Mouse (Mus musculus): ENCODE results near the gene Sh3bp5. TPM values are rescaled to one million over a fixed set of nuclear protein-coding genes. Genes with fewer than 3 reads are reported as not detected.

The Sh3bp5 gene
- polyA plus RNA-seq, 1 experiment = 8.7 TPM

DNA sequence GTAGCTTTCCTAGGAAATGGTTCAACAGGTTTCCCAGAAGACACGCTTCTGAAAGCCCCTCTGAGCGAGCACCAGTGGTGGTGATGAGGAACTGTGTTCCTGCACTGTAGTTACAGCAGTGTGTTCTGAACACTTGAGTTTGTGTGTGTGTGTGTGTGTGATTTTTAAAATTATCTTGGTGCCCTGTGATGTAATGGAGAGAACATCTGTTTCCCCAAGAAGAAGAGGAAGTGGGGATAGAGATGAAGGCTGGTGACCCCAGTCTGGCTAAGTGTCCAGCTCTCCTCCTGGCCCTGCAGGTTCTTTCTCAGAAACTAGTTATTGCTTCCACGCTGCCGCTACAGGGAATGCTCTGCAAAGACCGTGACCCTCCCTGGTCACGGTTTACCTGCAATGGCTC lies 61.5 kb downstream of the Sh3bp5 start:
- TF ChIP-seq USF1 (IDR thresholded peaks at IDR 0.05; ENCODE audit: low read depth) = no peak
- TF ChIP-seq MAX (IDR thresholded peaks at IDR 0.05) = no peak
- no peak for TF ChIP-seq CEBPB (IDR thresholded peaks at IDR 0.05; ENCODE audit: low read depth)
- TF ChIP-seq CTCF (IDR thresholded peaks at IDR 0.05; ENCODE audit: control insufficient read depth, insufficient read depth, insufficient read length) = no peak
- no peak for TF ChIP-seq MYOG (IDR thresholded peaks at IDR 0.05; ENCODE audit: control insufficient read depth, extremely low read depth, insufficient read length)
- TF ChIP-seq FOSL1 (IDR thresholded peaks at IDR 0.05; ENCODE audit: insufficient read depth, low read length, poor library complexity, severe bottlenecking) = no peak
- TF ChIP-seq MYOD1 (IDR thresholded peaks at IDR 0.05; ENCODE audit: control insufficient read depth, insufficient read length, low read depth) = no peak
- Histone ChIP-seq H3K36me3 (ENCODE audit: control insufficient read depth, insufficient read depth) (peaks cover 69% of the 10 kb centered on the region), H3ac (ENCODE audit: control insufficient read depth, insufficient read length, low read depth) (no peak overlapping the region), H3K79me2 (ENCODE audit: control insufficient read depth, insufficient read depth) (no peaks in the 10 kb centered on the region), H3K4me3 (ENCODE audit: insufficient read depth, poor library complexity, severe bottlenecking) (no peak overlapping the region), H3K27me3 (ENCODE audit: control insufficient read depth, insufficient read depth, insufficient read length) (no peaks in the 10 kb centered on the region), H3K79me3 (ENCODE audit: low read depth) (no peaks in the 10 kb centered on the region)

DNA sequence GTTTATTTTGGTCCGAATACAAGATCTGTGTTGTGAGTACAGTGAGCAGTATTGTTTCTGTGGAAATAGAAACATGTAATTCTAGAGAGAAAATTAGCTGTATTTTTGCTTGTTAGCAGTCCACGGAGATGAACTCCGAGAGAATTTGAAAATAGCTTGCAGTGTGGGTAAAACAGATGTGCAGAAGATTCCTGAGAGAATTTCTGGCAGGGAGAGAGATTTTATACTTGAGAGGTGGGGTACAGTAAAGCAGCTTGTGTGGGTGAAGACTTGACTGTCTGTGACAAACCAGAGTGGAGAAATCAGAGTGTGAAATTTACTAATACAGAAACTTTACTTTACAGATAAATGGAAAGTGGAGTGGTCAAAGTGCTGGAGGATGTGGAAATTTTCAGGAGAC lies 66.5 kb downstream of the Sh3bp5 start:
- no peaks in the 10 kb centered on the region for H3K79me3 ChIP-seq (ENCODE audit: low read depth)
- H3K79me2 ChIP-seq (ENCODE audit: control insufficient read depth, insufficient read depth) = no peaks in the 10 kb centered on the region
- peaks cover 63% of the 10 kb centered on the region for H3K36me3 ChIP-seq (ENCODE audit: control insufficient read depth, insufficient read depth)
- no peak overlapping the region for H3K4me3 ChIP-seq (ENCODE audit: insufficient read depth, poor library complexity, severe bottlenecking)
- TF ChIP-seq USF1 (IDR thresholded peaks at IDR 0.05; ENCODE audit: low read depth) = no peak
- TF ChIP-seq MAX (IDR thresholded peaks at IDR 0.05) = no peak
- H3ac ChIP-seq (ENCODE audit: control insufficient read depth, insufficient read length, low read depth) = no peak overlapping the region
- H3K27me3 ChIP-seq (ENCODE audit: control insufficient read depth, insufficient read depth, insufficient read length) = no peaks in the 10 kb centered on the region

DNA sequence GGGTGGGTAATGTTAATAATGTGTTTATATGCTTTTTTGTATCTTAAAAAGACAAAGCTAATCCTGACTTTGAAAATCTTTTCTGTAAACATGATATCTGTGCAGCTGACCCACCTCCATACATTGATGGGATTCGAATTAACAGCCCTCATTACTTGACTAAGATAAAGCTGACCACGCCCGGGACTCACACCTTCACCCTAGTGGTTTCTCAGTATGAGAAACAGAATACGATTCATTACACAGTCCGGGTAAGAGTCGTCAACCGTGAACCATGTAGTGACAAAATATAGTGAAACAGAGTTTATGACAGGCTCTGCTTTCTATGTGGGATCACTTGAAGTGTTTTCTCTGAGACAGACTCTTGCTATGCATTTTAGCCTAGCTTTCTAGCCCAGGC lies 67.9 kb downstream of the Sh3bp5 start:
- no peak for TF ChIP-seq MAX (IDR thresholded peaks at IDR 0.05)
- no peak for TF ChIP-seq CTCF (IDR thresholded peaks at IDR 0.05; ENCODE audit: control insufficient read depth, insufficient read depth, insufficient read length)
- TF ChIP-seq MYOG (IDR thresholded peaks at IDR 0.05; ENCODE audit: control insufficient read depth, extremely low read depth, insufficient read length) = no peak
- TF ChIP-seq MYOD1 (IDR thresholded peaks at IDR 0.05; ENCODE audit: control insufficient read depth, insufficient read length, low read depth) = no peak
- no peak for TF ChIP-seq CEBPB (IDR thresholded peaks at IDR 0.05; ENCODE audit: low read depth)
- TF ChIP-seq FOSL1 (IDR thresholded peaks at IDR 0.05; ENCODE audit: insufficient read depth, low read length, poor library complexity, severe bottlenecking) = no peak
- TF ChIP-seq USF1 (IDR thresholded peaks at IDR 0.05; ENCODE audit: low read depth) = no peak

DNA sequence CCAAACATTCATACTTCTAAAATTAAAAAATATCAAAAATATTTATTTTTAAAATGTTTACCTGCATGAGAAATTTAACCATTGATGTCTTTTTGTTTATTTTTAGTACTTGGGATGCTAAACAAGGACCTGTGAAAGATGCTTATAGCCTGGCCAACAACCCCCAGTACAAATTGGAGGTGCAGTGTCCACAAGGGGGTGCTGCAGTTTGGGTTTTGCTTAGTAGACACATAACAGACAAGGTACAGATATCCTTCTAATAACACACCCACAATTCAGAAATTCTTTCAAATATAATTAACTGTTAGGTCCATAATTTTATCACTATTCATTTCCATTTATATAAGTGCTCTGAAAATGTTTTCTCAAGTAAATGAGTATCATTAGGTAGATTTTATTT lies 70.5 kb downstream of the Sh3bp5 start:
- H3K36me3 ChIP-seq (ENCODE audit: control insufficient read depth, insufficient read depth) = peaks cover 55% of the 10 kb centered on the region

More for the DNA sequence above, 67.9 kb downstream of the Sh3bp5 start:
- Histone ChIP-seq H3K27me3 (ENCODE audit: control insufficient read depth, insufficient read depth, insufficient read length) (no peaks in the 10 kb centered on the region), H3ac (ENCODE audit: control insufficient read depth, insufficient read length, low read depth) (no peak overlapping the region), H3K4me3 (ENCODE audit: insufficient read depth, poor library complexity, severe bottlenecking) (no peak overlapping the region), H3K36me3 (ENCODE audit: control insufficient read depth, insufficient read depth) (peaks cover 65% of the 10 kb centered on the region), H3K79me2 (ENCODE audit: control insufficient read depth, insufficient read depth) (no peaks in the 10 kb centered on the region), H3K79me3 (ENCODE audit: low read depth) (no peaks in the 10 kb centered on the region)

DNA sequence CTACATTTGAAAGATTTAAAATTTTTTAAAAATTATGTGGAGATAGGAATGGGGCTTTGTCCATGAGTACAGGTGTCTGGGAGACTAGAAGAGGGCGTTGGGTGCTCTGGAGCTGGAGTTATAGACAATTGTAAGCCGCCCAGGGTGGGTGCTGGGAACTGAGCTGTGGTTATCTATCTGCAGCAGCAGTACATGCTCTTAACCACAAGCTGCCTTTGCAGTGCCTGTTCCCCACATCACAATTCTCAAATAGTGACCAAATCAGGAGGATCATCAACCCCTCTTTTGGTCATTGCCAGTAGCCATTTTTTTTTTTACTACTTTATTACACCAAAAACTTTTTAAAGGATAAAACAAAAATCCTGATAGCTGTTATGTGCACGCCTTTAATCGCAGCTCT lies 71.3 kb downstream of the Sh3bp5 start:
- no peak overlapping the region for H3ac ChIP-seq (ENCODE audit: control insufficient read depth, insufficient read length, low read depth)
- H3K79me3 ChIP-seq (ENCODE audit: low read depth) = no peaks in the 10 kb centered on the region
- no peak overlapping the region for H3K4me3 ChIP-seq (ENCODE audit: insufficient read depth, poor library complexity, severe bottlenecking)
- TF ChIP-seq MYOG (IDR thresholded peaks at IDR 0.05; ENCODE audit: control insufficient read depth, extremely low read depth, insufficient read length) = no peak
- no peak for TF ChIP-seq MAX (IDR thresholded peaks at IDR 0.05)
- TF ChIP-seq MYOD1 (IDR thresholded peaks at IDR 0.05; ENCODE audit: control insufficient read depth, insufficient read length, low read depth) = no peak
- TF ChIP-seq USF1 (IDR thresholded peaks at IDR 0.05; ENCODE audit: low read depth) = no peak
- TF ChIP-seq FOSL1 (IDR thresholded peaks at IDR 0.05; ENCODE audit: insufficient read depth, low read length, poor library complexity, severe bottlenecking) = no peak
- no peak for TF ChIP-seq CEBPB (IDR thresholded peaks at IDR 0.05; ENCODE audit: low read depth)
- no peak for TF ChIP-seq CTCF (IDR thresholded peaks at IDR 0.05; ENCODE audit: control insufficient read depth, insufficient read depth, insufficient read length)
- no peaks in the 10 kb centered on the region for H3K79me2 ChIP-seq (ENCODE audit: control insufficient read depth, insufficient read depth)
- H3K36me3 ChIP-seq (ENCODE audit: control insufficient read depth, insufficient read depth) = peaks cover 50% of the 10 kb centered on the region
- H3K27me3 ChIP-seq (ENCODE audit: control insufficient read depth, insufficient read depth, insufficient read length) = no peaks in the 10 kb centered on the region

More for the DNA sequence above, 70.5 kb downstream of the Sh3bp5 start:
- Histone ChIP-seq H3ac (ENCODE audit: control insufficient read depth, insufficient read length, low read depth) (no peak overlapping the region), H3K27me3 (ENCODE audit: control insufficient read depth, insufficient read depth, insufficient read length) (no peaks in the 10 kb centered on the region), H3K79me3 (ENCODE audit: low read depth) (no peaks in the 10 kb centered on the region), H3K79me2 (ENCODE audit: control insufficient read depth, insufficient read depth) (no peaks in the 10 kb centered on the region), H3K4me3 (ENCODE audit: insufficient read depth, poor library complexity, severe bottlenecking) (no peak overlapping the region)
- TF ChIP-seq MYOG (IDR thresholded peaks at IDR 0.05; ENCODE audit: control insufficient read depth, extremely low read depth, insufficient read length) (no peak), MYOD1 (IDR thresholded peaks at IDR 0.05; ENCODE audit: control insufficient read depth, insufficient read length, low read depth) (no peak), CTCF (IDR thresholded peaks at IDR 0.05; ENCODE audit: control insufficient read depth, insufficient read depth, insufficient read length) (peak; percentile 24)

DNA sequence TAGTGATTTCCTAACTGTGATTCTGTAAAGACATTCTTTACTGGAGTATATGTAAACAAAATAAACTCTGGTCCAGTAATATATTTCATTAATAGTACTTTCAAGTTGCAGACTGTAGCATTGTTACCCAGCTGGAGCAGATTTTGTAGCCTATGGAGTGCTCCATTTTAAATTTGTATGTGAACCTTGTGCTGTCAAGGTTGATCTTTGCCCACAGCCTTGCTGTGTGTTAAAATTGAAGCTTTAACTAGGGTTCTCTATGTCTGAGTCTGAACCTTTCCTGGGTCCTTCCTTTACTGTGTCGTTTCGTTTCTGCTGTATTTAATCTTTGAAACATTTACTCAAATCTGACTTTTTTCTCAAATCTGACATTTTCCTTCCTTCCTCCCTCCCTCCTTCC lies 73.6 kb downstream of the Sh3bp5 start:
- Histone ChIP-seq H3K36me3 (ENCODE audit: control insufficient read depth, insufficient read depth) (peaks cover 52% of the 10 kb centered on the region), H3K27me3 (ENCODE audit: control insufficient read depth, insufficient read depth, insufficient read length) (no peaks in the 10 kb centered on the region), H3K79me2 (ENCODE audit: control insufficient read depth, insufficient read depth) (no peaks in the 10 kb centered on the region), H3K79me3 (ENCODE audit: low read depth) (no peaks in the 10 kb centered on the region), H3ac (ENCODE audit: control insufficient read depth, insufficient read length, low read depth) (no peak overlapping the region), H3K4me3 (ENCODE audit: insufficient read depth, poor library complexity, severe bottlenecking) (no peak overlapping the region)
- TF ChIP-seq MAX (IDR thresholded peaks at IDR 0.05) (no peak), MYOG (IDR thresholded peaks at IDR 0.05; ENCODE audit: control insufficient read depth, extremely low read depth, insufficient read length) (no peak), USF1 (IDR thresholded peaks at IDR 0.05; ENCODE audit: low read depth) (no peak), FOSL1 (IDR thresholded peaks at IDR 0.05; ENCODE audit: insufficient read depth, low read length, poor library complexity, severe bottlenecking) (no peak), CEBPB (IDR thresholded peaks at IDR 0.05; ENCODE audit: low read depth) (no peak), CTCF (IDR thresholded peaks at IDR 0.05; ENCODE audit: control insufficient read depth, insufficient read depth, insufficient read length) (no peak), MYOD1 (IDR thresholded peaks at IDR 0.05; ENCODE audit: control insufficient read depth, insufficient read length, low read depth) (no peak)
